Mouse (Mus musculus) gonadal fat pad, adult 2 months (tissue): Measurements from ENCODE around the gene Apoa2. TPM values are rescaled to one million over a fixed set of nuclear protein-coding genes. Genes with fewer than 3 reads are reported as not detected.

ENCODE experiments used
- DNase-seq: peaks from one replicate; pipeline ENCODE4 v3.0.0-alpha.2; 2012; ENCODE audit warnings: low read depth
- polyA plus RNA-seq: library from polyadenylated mRNA; depleted of rRNA; stranded (reverse); fragments of >200 nt; gene quantifications from 2 replicates; pipeline ENCODE4 v1.2.3, GENCODE M21; 2012; rRNA removed

Apoa2 gene
- polyA plus RNA-seq, 1 experiment: 1.5 TPM

- DNase-seq: no peak
These were observed 35.5 kb downstream of the Apoa2 start for GRCm38 (mm10) chr1:171260316-171260715.

- DNase-seq: no peak
These were observed 37.8 kb downstream of the Apoa2 start for GRCm38 (mm10) chr1:171262594-171263130.

- DNase-seq: no peak
These were observed 38.3 kb downstream of the Apoa2 start for GRCm38 (mm10) chr1:171263185-171263611.

GRCm38 (mm10) chr1:171263666-171264461 is 39.0 kb downstream of the Apoa2 start:
- DNase-seq: no peak

GRCm38 (mm10) chr1:171265971-171266744 is 41.3 kb downstream of the Apoa2 start:
- DNase-seq: no peak

GRCm38 (mm10) chr1:171268341-171268740 is 43.5 kb downstream of the Apoa2 start:
- no peak for DNase-seq

GRCm38 (mm10) chr1:171269848-171270572 is 45.2 kb downstream of the Apoa2 start, which contains the start of gene B4galt3:
Gene B4galt3, plus strand, starts transcription at chr1:171270328.
- DNase-seq: no peak

- no peak for DNase-seq
These were observed 45.7 kb downstream of the Apoa2 start for GRCm38 (mm10) chr1:171270573-171270900.

GRCm38 (mm10) chr1:171271196-171271595 is 46.3 kb downstream of the Apoa2 start:
- DNase-seq: no peak

GRCm38 (mm10) chr1:171271622-171272021 is 46.8 kb downstream of the Apoa2 start:
- DNase-seq: no peak

- DNase-seq: no peak
These were observed 47.2 kb downstream of the Apoa2 start for GRCm38 (mm10) chr1:171272086-171272485.

- DNase-seq: no peak
These were observed 49.3 kb downstream of the Apoa2 start for GRCm38 (mm10) chr1:171274171-171274570.

GRCm38 (mm10) chr1:171275144-171275734 is 50.4 kb downstream of the Apoa2 start:
- no peak for DNase-seq

Other genes with a start within 250 kb of the Apoa2 start
- gene Fcgr2b, start 248.5 kb upstream of the Apoa2 start, polyA plus RNA-seq: 43.9 and 56.3 TPM in 2 replicates
- gene Fcgr4, start 206.1 kb upstream of the Apoa2 start, polyA plus RNA-seq: 1.5 TPM in 2 replicates
- 20.4 and 28.6 TPM in 2 replicates for gene Fcgr3, start 160.1 kb upstream of the Apoa2 start, polyA plus RNA-seq
- gene Cfap126, start 111.1 kb upstream of the Apoa2 start, polyA plus RNA-seq: 12.0 and 21.2 TPM in 2 replicates
- gene Sdhc, start 74.5 kb upstream of the Apoa2 start, polyA plus RNA-seq: 248 and 250 TPM in 2 replicates
- 2.3 and 2.9 TPM in 2 replicates for gene Mpz, start 74.3 kb upstream of the Apoa2 start, polyA plus RNA-seq
- 14.0 and 22.0 TPM in 2 replicates for gene Pcp4l1, start 28.8 kb upstream of the Apoa2 start, polyA plus RNA-seq
- gene Nr1i3, start 11.1 kb upstream of the Apoa2 start, polyA plus RNA-seq: 0.05 and 0.09 TPM in 2 replicates
- gene Tomm40l, start 2.5 kb upstream of the Apoa2 start, polyA plus RNA-seq: 25.4 and 31.8 TPM in 2 replicates
- 71.7 and 80.1 TPM in 2 replicates for gene Fcer1g, start 9.3 kb downstream of the Apoa2 start, polyA plus RNA-seq
- gene Adamts4, start 25.4 kb downstream of the Apoa2 start, polyA plus RNA-seq: 2.3 and 2.6 TPM in 2 replicates
- gene Ndufs2, start 26.3 kb downstream of the Apoa2 start, polyA plus RNA-seq: 145 and 146 TPM in 2 replicates
- gene B4galt3, start 45.3 kb downstream of the Apoa2 start, polyA plus RNA-seq: 69.9 and 71.7 TPM in 2 replicates
- 47.3 and 54.4 TPM in 2 replicates for gene Ppox, start 56.1 kb downstream of the Apoa2 start, polyA plus RNA-seq
- 35.0 and 36.8 TPM in 2 replicates for gene Usp21, start 62.9 kb downstream of the Apoa2 start, polyA plus RNA-seq
- gene Ufc1, start 70.0 kb downstream of the Apoa2 start, polyA plus RNA-seq: 42.7 and 47.2 TPM in 2 replicates
- 44.4 and 50.1 TPM in 2 replicates for gene Dedd, start 104.1 kb downstream of the Apoa2 start, polyA plus RNA-seq
- 91.9 and 95.5 TPM in 2 replicates for gene Nit1, start 120.6 kb downstream of the Apoa2 start, polyA plus RNA-seq
- gene Pfdn2, start 120.6 kb downstream of the Apoa2 start, polyA plus RNA-seq: 16.2 and 30.5 TPM in 2 replicates
- 5.0 and 9.8 TPM in 2 replicates for gene Klhdc9, start 135.7 kb downstream of the Apoa2 start, polyA plus RNA-seq
- gene Nectin4, start 145.0 kb downstream of the Apoa2 start, polyA plus RNA-seq: 19.8 and 31.8 TPM in 2 replicates
- 3.8 and 4.5 TPM in 2 replicates for gene Arhgap30, start 163.9 kb downstream of the Apoa2 start, polyA plus RNA-seq
- 67.5 and 76.3 TPM in 2 replicates for gene Usf1, start 186.3 kb downstream of the Apoa2 start, polyA plus RNA-seq
- 8.5 and 10.3 TPM in 2 replicates for gene Tstd1, start 193.8 kb downstream of the Apoa2 start, polyA plus RNA-seq
- gene F11r, start 212.5 kb downstream of the Apoa2 start, polyA plus RNA-seq: 78.9 and 98.4 TPM in 2 replicates